Comparison of ENCODE assay signal across 10 mouse cellular contexts in genomic region chr13:5592556-5593061, GRCm38 (mm10).
DNase-seq lines count a peak whose midpoint lies in the region; ATAC-seq and TF ChIP-seq lines count a peak whose summit lies in the region.
"Had no signal": no experiment of that assay in that cellular context is flagged by ENCODE, and none has a peak within 500 bp of the region (broad histone marks: within the 10 kb centered on the region; RNA-seq: fewer than 3 reads in every experiment).

No protein-coding gene starts in this region.

- 58% methylated on average over 3 of the region's 3 CpGs for WGBS in kidney, embryonic 14.5 days
- 45% methylated on average over 3 of the region's 3 CpGs for WGBS in kidney, postnatal 0 days
- 54% methylated on average over 3 of the region's 3 CpGs for WGBS in midbrain, embryonic 13.5 days

- H3K27me3 ChIP-seq in kidney, embryonic 14.5 days (ENCODE audit: control insufficient read depth, insufficient read depth, low read length) = no peaks in the 10 kb centered on the region
- H3K27me3 ChIP-seq in kidney, postnatal 0 days (ENCODE audit: insufficient read depth, low read length) = no peaks in the 10 kb centered on the region
- no peaks in the 10 kb centered on the region for H3K27me3 ChIP-seq in midbrain, embryonic 13.5 days
- H3K27me3 ChIP-seq: neural tube, embryonic 15.5 days; Patski had no signal

- ATAC-seq in kidney, embryonic 14.5 days (ENCODE audit: low FRiP score, low TSS enrichment) = no peak
- ATAC-seq in kidney, postnatal 0 days (replicated peaks; ENCODE audit: low FRiP score, low read depth) = no peak
- ATAC-seq in midbrain, embryonic 13.5 days = no peak
- ATAC-seq: Patski had no signal

- no peak overlapping the region for H3K27ac ChIP-seq in kidney, embryonic 14.5 days (ENCODE audit: low read depth, low read length)
- H3K27ac ChIP-seq in kidney, postnatal 0 days = no peak overlapping the region
- no peak overlapping the region for H3K27ac ChIP-seq in midbrain, embryonic 13.5 days
- H3K27ac ChIP-seq: neural tube, embryonic 15.5 days had no signal

- no peak overlapping the region for H3K4me3 ChIP-seq in kidney, embryonic 14.5 days (ENCODE audit: low read length)
- no peak overlapping the region for H3K4me3 ChIP-seq in kidney, postnatal 0 days (replicated peaks; ENCODE audit: low read depth, low read length)
- no peak overlapping the region for H3K4me3 ChIP-seq in midbrain, embryonic 13.5 days (replicated peaks)
- H3K4me3 ChIP-seq: neural tube, embryonic 15.5 days had no signal

- H3K36me3 ChIP-seq in kidney, embryonic 14.5 days (ENCODE audit: control insufficient read depth, insufficient read depth, low read length) = no peaks in the 10 kb centered on the region
- H3K36me3 ChIP-seq in kidney, postnatal 0 days (ENCODE audit: insufficient read depth, low read length) = no peaks in the 10 kb centered on the region
- no peaks in the 10 kb centered on the region for H3K36me3 ChIP-seq in midbrain, embryonic 13.5 days
- H3K36me3 ChIP-seq: neural tube, embryonic 15.5 days had no signal

- no peaks in the 10 kb centered on the region for H3K4me1 ChIP-seq in kidney, embryonic 14.5 days (ENCODE audit: control insufficient read depth, insufficient read depth, low read length)
- H3K4me1 ChIP-seq in kidney, postnatal 0 days (replicated peaks; ENCODE audit: insufficient read depth, low read length) = no peaks in the 10 kb centered on the region
- H3K4me1 ChIP-seq in midbrain, embryonic 13.5 days (replicated peaks) = no peaks in the 10 kb centered on the region
- H3K4me1 ChIP-seq: neural tube, embryonic 15.5 days had no signal

- no peak overlapping the region for H3K9ac ChIP-seq in kidney, embryonic 14.5 days (ENCODE audit: low read depth, low read length)
- no peak overlapping the region for H3K9ac ChIP-seq in kidney, postnatal 0 days (ENCODE audit: low read depth, low read length)
- no peak overlapping the region for H3K9ac ChIP-seq in midbrain, embryonic 13.5 days (replicated peaks)
- H3K9ac ChIP-seq: neural tube, embryonic 15.5 days had no signal

- H3K4me2 ChIP-seq in kidney, embryonic 14.5 days (replicated peaks; ENCODE audit: low read depth, low read length) = no peak overlapping the region
- H3K4me2 ChIP-seq in kidney, postnatal 0 days (ENCODE audit: low read length) = no peak overlapping the region
- H3K4me2 ChIP-seq in midbrain, embryonic 13.5 days (replicated peaks) = no peak overlapping the region
- H3K4me2 ChIP-seq: neural tube, embryonic 15.5 days had no signal

- peak; percentile 69 for DNase-seq in kidney, adult 9 months
- peak; percentile 8 for DNase-seq in embryo, embryonic 11 days
- peak; percentile 70 for DNase-seq in kidney, postnatal 0 days (ENCODE audit: low spot score)
- peak; percentile 18 for DNase-seq in mesoderm, embryonic 11.5 days (ENCODE audit: low read depth, low spot score)
- DNase-seq in right cerebral cortex, adult 2 months (ENCODE audit: low spot score in 2 of 2) = no peak
- no peak for DNase-seq in frontal cortex, postnatal 25 days (ENCODE audit: low spot score in 2 of 2)

- H3K9me3 ChIP-seq in kidney, embryonic 14.5 days (ENCODE audit: control insufficient read depth, low read length) = no peaks in the 10 kb centered on the region
- no peaks in the 10 kb centered on the region for H3K9me3 ChIP-seq in kidney, postnatal 0 days (replicated peaks; ENCODE audit: low read length)
- H3K9me3 ChIP-seq in midbrain, embryonic 13.5 days = no peaks in the 10 kb centered on the region
- H3K9me3 ChIP-seq: neural tube, embryonic 15.5 days had no signal

- TF ChIP-seq CTCF in kidney, postnatal 0 days (IDR thresholded peaks at IDR 0.05; ENCODE audit: low read depth) = no peak

Comparison
In these comparisons a context has a peak if more than half of its experiments do, and no peak if none do; other contexts are left out.
1. DNase-seq: peak in kidney, adult 9 months (single experiment), embryo, embryonic 11 days (single experiment), kidney, postnatal 0 days (single experiment) and mesoderm, embryonic 11.5 days (single experiment); none in right cerebral cortex, adult 2 months (0 of 2) and frontal cortex, postnatal 25 days (0 of 2).